Mouse (Mus musculus) heart, embryonic 14.5 days (tissue): ENCODE results near the gene 1700001C02Rik. TPM values are rescaled to one million over a fixed set of nuclear protein-coding genes. Genes with fewer than 3 reads are reported as not detected.

Source experiments
- ATAC-seq: fragments of 200-750 bp; cut with Nextera tagmentation; 2 replicates; pipeline ENCODE4 v1.8.0; 2017; ENCODE audit warnings: low read depth, moderate TSS enrichment; ENCODE audit not compliant: insufficient number of reproducible peaks, insufficient read depth, low FRiP score
- H3K27ac ChIP-seq, 2 experiments: fragments of 200-500 bp in 1 of 2; fragments of 300-500 bp in 1 of 2; sonication (generic) in 1 of 2; replicated peaks in 1 of 2; 2 replicates each; pipeline ENCODE4 v1.5.1; 2012 to 2014; ENCODE audit warnings: low read depth in 2 of 2, low read length in 2 of 2, control low read depth in 1 of 2, mild to moderate bottlenecking in 1 of 2, mixed read lengths in 1 of 2; ENCODE audit not compliant: control insufficient read depth in 1 of 2, insufficient read depth in 1 of 2
- H3K27me3 ChIP-seq: fragments of 300-500 bp; sonication (generic); 2 replicates; pipeline ENCODE4 v1.6.1; 2014; ENCODE audit warnings: mild to moderate bottlenecking, low read length, control low read depth; ENCODE audit not compliant: control insufficient read depth, insufficient read depth
- H3K36me3 ChIP-seq: fragments of 300-500 bp; sonication (generic); 2 replicates; pipeline ENCODE4 v1.6.1; 2014; ENCODE audit warnings: mild to moderate bottlenecking, control low read depth, low read length, mixed read lengths; ENCODE audit not compliant: control insufficient read depth, insufficient read depth
- H3K4me1 ChIP-seq, 2 experiments: fragments of 200-500 bp in 1 of 2; fragments of 300-500 bp in 1 of 2; sonication (generic) in 1 of 2; 2 replicates each; pipeline ENCODE4 v1.6.1; 2012 to 2014; ENCODE audit warnings: low read length in 2 of 2, control low read depth in 1 of 2, mixed read lengths in 1 of 2; ENCODE audit not compliant: control insufficient read depth in 2 of 2, insufficient read depth in 2 of 2
- H3K4me2 ChIP-seq: fragments of 300-500 bp; sonication (generic); 2 replicates; pipeline ENCODE4 v1.6.1; 2014; ENCODE audit warnings: mild to moderate bottlenecking, low read length
- H3K4me3 ChIP-seq, 2 experiments: fragments of 200-500 bp in 1 of 2; fragments of 300-500 bp in 1 of 2; sonication (generic) in 1 of 2; 2 replicates each; pipeline ENCODE4 v1.5.1; 2012 to 2014; ENCODE audit warnings: low read length in 2 of 2, mild to moderate bottlenecking in 2 of 2, control low read depth in 1 of 2, low read depth in 1 of 2, moderate library complexity in 1 of 2; ENCODE audit not compliant: control insufficient read depth in 1 of 2, insufficient read depth in 1 of 2
- H3K9ac ChIP-seq: fragments of 300-500 bp; sonication (generic); 2 replicates; pipeline ENCODE4 v1.6.1; 2014; ENCODE audit warnings: mild to moderate bottlenecking, low read length
- H3K9me3 ChIP-seq: fragments of 300-500 bp; sonication (generic); 2 replicates; pipeline ENCODE4 v1.6.1; 2016; ENCODE audit warnings: low read length, control low read depth; ENCODE audit not compliant: control insufficient read depth
- WGBS: fragments of 180-500 bp; shearing (Covaris S2); extraction: QIAGEN DNeasy Blood & Tissue Kit; methylation state at CpG from one replicate; pipeline ENCODE4 v1.1.7; 2014; 5-methylcytosine and 5-hydroxymethylcytosine counted together
- polyA plus RNA-seq: library from polyadenylated mRNA; unstranded; fragments of >200 nt; fragmentation: Nextera tagmentation; extraction: Ambion mirVana; gene quantifications from 2 replicates; pipeline ENCODE4 v1.2.1, GENCODE M21; 2014

1700001C02Rik gene
- not detected in 2 replicates for polyA plus RNA-seq

DNA sequence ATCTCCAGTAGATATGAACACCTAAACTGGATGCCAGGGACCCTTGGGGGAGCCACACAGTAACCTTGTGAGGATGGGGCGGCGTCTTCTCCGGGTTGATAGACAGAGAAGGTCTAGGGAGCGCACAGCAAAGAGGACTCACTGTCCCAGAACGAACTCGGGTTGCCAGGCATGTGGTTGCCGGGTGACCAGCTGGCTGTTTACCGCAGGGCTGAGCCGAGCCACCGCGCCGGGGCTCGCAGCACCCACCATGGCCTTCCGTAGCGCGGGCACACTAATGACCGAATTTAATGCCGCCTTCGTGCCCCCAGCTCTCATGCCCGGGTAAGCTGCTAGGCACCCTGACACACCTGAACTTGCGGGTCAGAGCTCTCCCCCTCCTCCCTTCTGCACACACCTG, at the start of gene 1700001C02Rik:
Gene 1700001C02Rik (plus strand): TSS at position 187 of the 400 bp plus-strand sequence.
- Histone ChIP-seq H3K9ac (peak within 1 kb of the TSS; percentile 34), H3K4me2 (peak within 1 kb of the TSS; percentile 58), H3K4me3 (peak within 1 kb of the TSS; percentile 19 to 23; a peak in 2 of 4 replicates), H3K4me1 (peaks cover 5 to 6% of the 10 kb centered on the region in 2 experiments; a peak in 2 of 4 replicates), H3K27ac (no peak within 1 kb of the TSS), H3K9me3 (no peaks in the 10 kb centered on the region), H3K27me3 (peaks cover 33% of the 10 kb centered on the region), H3K36me3 (no peaks in the 10 kb centered on the region)
- WGBS, result 18% methylated on average over 21 of the region's 21 CpGs
- no peak for ATAC-seq

GRCm38 (mm10) chr5:30416665-30417064, 49.2 kb upstream of the 1700001C02Rik start:
- Histone ChIP-seq H3K9ac (no peak overlapping the region), H3K4me2 (no peak overlapping the region), H3K27me3 (no peaks in the 10 kb centered on the region; the same call in 1 of the 2 replicates), H3K9me3 (no peaks in the 10 kb centered on the region), H3K4me1 (0 out of 4 replicates have a peak, but pooled peaks cover 0 to 3% of the 10 kb centered on the region in 2 experiments), H3K4me3 (no peak overlapping the region), H3K27ac (no peak overlapping the region), H3K36me3 (no peaks in the 10 kb centered on the region)
- 68% methylated on average over 5 of the region's 5 CpGs for WGBS
- no peak for ATAC-seq

DNA sequence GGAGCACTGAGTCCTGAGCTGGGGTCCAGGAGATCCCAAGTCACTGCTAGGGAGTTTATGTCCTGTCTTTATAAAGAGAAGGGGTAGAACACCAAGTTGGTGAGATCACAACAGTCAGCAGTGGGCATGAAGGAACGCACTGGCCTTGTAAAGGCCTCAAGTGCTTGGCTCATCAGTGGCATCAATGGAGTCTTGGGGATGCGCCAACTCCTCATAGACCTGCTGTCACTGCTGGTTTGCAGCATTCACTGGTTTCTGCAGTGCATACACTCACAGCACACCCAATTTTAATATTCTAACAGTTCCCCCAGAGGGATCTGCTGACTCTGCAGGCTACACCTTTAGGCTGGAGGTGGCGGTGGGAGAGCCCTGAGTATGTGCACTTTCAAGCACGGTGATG, 42.7 kb upstream of the 1700001C02Rik start:
- peaks cover 0 to 2% of the 10 kb centered on the region in 2 experiments; a peak in 1 of 4 replicates for H3K4me1 ChIP-seq
- H3K36me3 ChIP-seq, result no peaks in the 10 kb centered on the region
- no peak overlapping the region for H3K4me2 ChIP-seq
- 71% methylated on average over 4 of the region's 4 CpGs for WGBS
- no peaks in the 10 kb centered on the region; the same call in 1 of the 2 replicates for H3K27me3 ChIP-seq
- no peak overlapping the region for H3K9ac ChIP-seq
- no peak overlapping the region for H3K4me3 ChIP-seq
- H3K27ac ChIP-seq, result no peak overlapping the region
- no peaks in the 10 kb centered on the region for H3K9me3 ChIP-seq
- no peak for ATAC-seq

DNA sequence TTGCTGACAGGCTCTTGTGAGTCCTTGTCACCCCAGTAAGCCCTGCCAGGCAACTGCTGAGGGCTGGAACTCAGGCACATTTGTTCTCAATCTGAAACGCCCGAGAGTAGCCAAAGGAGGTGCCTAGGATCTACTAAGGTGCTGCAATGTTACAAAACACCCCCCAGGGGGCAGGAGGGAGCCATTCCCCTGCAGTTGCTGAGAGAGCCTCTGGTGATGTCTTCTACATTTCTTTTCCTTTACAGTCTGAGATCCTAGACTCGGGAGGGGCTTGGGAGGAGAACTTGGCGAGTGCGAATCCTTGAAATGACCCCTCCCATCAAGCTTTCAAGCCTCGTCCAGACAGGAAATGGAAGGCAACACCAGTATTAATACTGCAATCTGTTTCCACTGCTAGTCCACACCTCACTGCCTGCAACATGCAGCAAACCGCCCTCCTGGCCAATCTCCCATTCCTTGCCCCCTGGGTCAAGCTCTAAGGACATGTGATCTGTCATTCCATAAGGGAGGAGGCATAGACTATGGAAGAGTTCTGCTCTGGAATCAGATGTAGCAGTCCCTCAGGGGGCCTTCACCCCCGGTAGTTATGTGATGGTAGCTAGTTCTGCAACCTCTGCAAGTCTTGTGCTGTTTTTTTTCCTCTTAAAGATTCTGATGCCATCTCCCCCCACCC, 42.1 kb upstream of the 1700001C02Rik start:
- Histone ChIP-seq H3K4me3 (no peak overlapping the region), H3K4me1 (peaks cover 0 to 2% of the 10 kb centered on the region in 2 experiments; a peak in 1 of 4 replicates), H3K27ac (no peak overlapping the region), H3K4me2 (no peak overlapping the region), H3K36me3 (no peaks in the 10 kb centered on the region), H3K9ac (no peak overlapping the region), H3K27me3 (no peaks in the 10 kb centered on the region; the same call in 1 of the 2 replicates), H3K9me3 (no peaks in the 10 kb centered on the region)
- WGBS, result 20% methylated on average over 8 of the region's 8 CpGs
- ATAC-seq, result no peak

DNA sequence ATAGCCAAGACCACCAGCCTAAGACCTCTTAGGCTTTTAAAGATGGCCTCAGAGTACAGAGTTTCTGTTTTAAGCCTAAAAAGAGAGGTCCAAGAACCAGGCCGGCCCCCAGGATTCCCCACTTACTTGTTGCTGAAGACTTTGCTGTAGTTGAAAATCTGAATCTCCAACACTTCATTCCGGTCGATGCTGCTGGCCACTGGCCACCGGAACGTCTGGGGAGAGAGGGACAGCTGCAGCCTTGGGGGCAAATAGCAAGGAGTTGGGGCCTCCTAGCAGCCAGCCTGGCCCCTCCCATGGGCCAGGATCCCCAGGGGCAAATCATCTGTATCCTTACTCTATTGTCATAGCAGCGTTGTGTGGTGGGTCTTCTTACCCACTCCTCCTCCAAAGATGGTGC, 38.4 kb upstream of the 1700001C02Rik start:
- H3K4me2 ChIP-seq, result no peak overlapping the region
- peaks cover 0 to 2% of the 10 kb centered on the region in 2 experiments; a peak in 1 of 4 replicates for H3K4me1 ChIP-seq
- WGBS, result 80% methylated on average over 6 of the region's 6 CpGs
- no peak overlapping the region for H3K9ac ChIP-seq
- no peak overlapping the region for H3K27ac ChIP-seq
- no peaks in the 10 kb centered on the region for H3K9me3 ChIP-seq
- ATAC-seq, result no peak
- H3K27me3 ChIP-seq, result no peaks in the 10 kb centered on the region
- no peaks in the 10 kb centered on the region for H3K36me3 ChIP-seq
- H3K4me3 ChIP-seq, result no peak overlapping the region

DNA sequence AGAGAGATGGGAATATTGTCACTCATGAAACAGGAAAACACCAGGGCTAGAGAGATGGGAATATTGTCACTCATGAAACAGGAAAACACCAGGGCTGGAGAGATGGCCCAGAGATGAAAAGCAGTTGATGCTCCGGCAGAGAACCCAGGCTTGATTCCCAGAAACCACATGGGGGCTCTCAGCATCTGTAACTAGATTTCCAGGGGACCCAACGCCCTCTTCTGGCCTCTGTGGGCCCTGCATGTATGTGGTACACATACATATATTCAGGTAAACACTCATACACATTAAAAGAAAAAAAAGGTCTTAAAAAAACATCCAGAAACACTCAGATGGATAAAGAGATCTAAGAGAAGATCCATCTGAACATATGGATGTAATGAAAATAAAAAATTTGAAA, 26.9 kb upstream of the 1700001C02Rik start:
- H3K4me2 ChIP-seq, result no peak overlapping the region
- no peak overlapping the region for H3K27ac ChIP-seq
- no peak overlapping the region for H3K4me3 ChIP-seq
- H3K27me3 ChIP-seq, result no peaks in the 10 kb centered on the region
- no peaks in the 10 kb centered on the region for H3K9me3 ChIP-seq
- H3K9ac ChIP-seq, result no peak overlapping the region
- H3K4me1 ChIP-seq, result no peaks in the 10 kb centered on the region; a peak in 1 of 4 replicates
- WGBS, result 47% methylated on average over 2 of the region's 2 CpGs
- no peaks in the 10 kb centered on the region for H3K36me3 ChIP-seq
- no peak for ATAC-seq

DNA sequence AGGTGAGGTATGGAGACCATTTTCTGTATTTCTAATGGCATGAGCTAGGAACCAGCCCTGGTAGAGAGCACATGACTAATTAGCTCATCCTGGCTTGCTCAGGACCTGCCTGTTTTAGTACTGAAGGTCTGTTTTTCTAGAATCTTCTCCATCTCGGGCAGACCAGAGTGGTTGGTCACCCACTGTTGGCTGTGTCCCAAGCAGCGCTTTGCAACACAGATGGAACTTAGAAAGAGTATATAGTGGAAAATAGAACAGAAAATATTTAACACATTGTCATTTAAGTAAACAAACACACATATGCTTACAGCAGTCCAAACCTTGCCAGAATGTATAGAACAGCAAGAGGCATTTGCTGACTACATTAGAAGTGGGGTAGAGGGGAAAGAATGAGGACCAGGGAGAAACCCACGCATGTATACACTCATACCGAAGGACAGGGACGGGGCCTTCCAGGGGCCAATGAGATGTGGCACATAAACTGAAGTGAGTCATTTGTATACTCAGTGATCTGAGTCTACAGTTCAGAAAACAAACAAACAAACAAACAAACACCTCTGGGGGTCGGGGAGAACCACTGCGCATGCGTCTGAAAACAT, 25.4 kb upstream of the 1700001C02Rik start:
- no peak overlapping the region for H3K9ac ChIP-seq

More for the DNA sequence above, 25.4 kb upstream of the 1700001C02Rik start:
- WGBS, result 82% methylated on average over 8 of the region's 8 CpGs
- no peak overlapping the region for H3K27ac ChIP-seq
- no peak for ATAC-seq
- H3K4me2 ChIP-seq, result no peak overlapping the region
- H3K36me3 ChIP-seq, result no peaks in the 10 kb centered on the region
- no peaks in the 10 kb centered on the region; a peak in 1 of 4 replicates for H3K4me1 ChIP-seq
- no peaks in the 10 kb centered on the region for H3K27me3 ChIP-seq
- H3K9me3 ChIP-seq, result no peaks in the 10 kb centered on the region
- no peak overlapping the region for H3K4me3 ChIP-seq
